Mouse (Mus musculus) cortical plate, adult 2 months (tissue): Measurements from ENCODE around the gene Olfr222.

ENCODE experiments used
- CTCF ChIP-seq: fragments of 200-500 bp; IDR thresholded peaks from 2 replicates; pipeline ENCODE4 v1.5.1; 2011; ENCODE audit warnings: mild to moderate bottlenecking, control low read depth, low read length; ENCODE audit not compliant: insufficient read depth; ENCODE audit errors: extremely low read depth
- POLR2A ChIP-seq: fragments of 200-500 bp; IDR thresholded peaks from 2 replicates; pipeline ENCODE4 v1.6.1; 2011; ENCODE audit warnings: mild to moderate bottlenecking, low read length, control low read depth; ENCODE audit not compliant: insufficient read depth; ENCODE audit errors: extremely low read depth

GRCm38 (mm10) chr11:59569306-59569705 is 6.7 kb downstream of the Olfr222 start:
- TF ChIP-seq CTCF (peak; percentile 49), POLR2A (no peak)
